Mouse (Mus musculus) lung, embryonic 14.5 days (tissue): Measurements from ENCODE around the gene Sgip1. TPM values are rescaled to one million over a fixed set of nuclear protein-coding genes. Genes with fewer than 3 reads are reported as not detected.

Experiments
- ATAC-seq: fragments of 200-750 bp; cut with Nextera tagmentation; 2 replicates; pipeline ENCODE4 v1.8.0; 2017; ENCODE audit warnings: mild to moderate bottlenecking, moderate TSS enrichment, moderate library complexity; ENCODE audit not compliant: insufficient read depth
- DNase-seq: peaks from one replicate; pipeline ENCODE4 v3.0.0-alpha.2; 2015
- H3K27ac ChIP-seq: fragments of 300-500 bp; sonication (generic); 2 replicates; pipeline ENCODE4 v1.5.1; 2014; ENCODE audit warnings: low read depth, mild to moderate bottlenecking, moderate library complexity
- H3K27me3 ChIP-seq: fragments of 300-500 bp; sonication (generic); 2 replicates; pipeline ENCODE4 v1.6.1; 2014; ENCODE audit warnings: low read length, control low read depth; ENCODE audit not compliant: insufficient read depth
- H3K36me3 ChIP-seq: fragments of 300-500 bp; sonication (generic); 2 replicates; pipeline ENCODE4 v1.6.1; 2014; ENCODE audit warnings: control low read depth; ENCODE audit not compliant: insufficient read depth
- H3K4me1 ChIP-seq: fragments of 300-500 bp; sonication (generic); 2 replicates; pipeline ENCODE4 v1.6.1; 2014; ENCODE audit warnings: antibody characterized with exemption, control low read depth; ENCODE audit not compliant: insufficient read depth
- H3K4me2 ChIP-seq: fragments of 300-500 bp; sonication (generic); 2 replicates; pipeline ENCODE4 v1.6.1; 2014; ENCODE audit warnings: mild to moderate bottlenecking
- H3K4me3 ChIP-seq: fragments of 300-500 bp; sonication (generic); 2 replicates; pipeline ENCODE4 v1.5.1; 2014; ENCODE audit warnings: low read depth, low read length
- H3K9ac ChIP-seq: fragments of 300-500 bp; sonication (generic); 2 replicates; pipeline ENCODE4 v1.6.1; 2014
- H3K9me3 ChIP-seq: fragments of 300-500 bp; sonication (generic); 2 replicates; pipeline ENCODE4 v1.6.1; 2016; ENCODE audit warnings: low read depth, low read length, control low read depth
- CTCF ChIP-seq: IDR thresholded peaks from 2 replicates; pipeline ENCODE4 v1.5.1; 2016; ENCODE audit warnings: antibody characterized with exemption, low read depth
- WGBS: fragments of 180-500 bp; shearing (Covaris S2); extraction: QIAGEN DNeasy Blood & Tissue Kit; methylation state at CpG from one replicate; pipeline ENCODE4 v1.1.7; 2014; 5-methylcytosine and 5-hydroxymethylcytosine counted together
- polyA plus RNA-seq: library from polyadenylated mRNA; unstranded; fragments of >200 nt; fragmentation: Nextera tagmentation; extraction: Ambion mirVana; gene quantifications from 2 replicates; pipeline ENCODE4 v1.2.1, GENCODE M21; 2014

Sgip1 gene
- polyA plus RNA-seq, 1 experiment from 2014 or later: 6.9 TPM

DNA sequence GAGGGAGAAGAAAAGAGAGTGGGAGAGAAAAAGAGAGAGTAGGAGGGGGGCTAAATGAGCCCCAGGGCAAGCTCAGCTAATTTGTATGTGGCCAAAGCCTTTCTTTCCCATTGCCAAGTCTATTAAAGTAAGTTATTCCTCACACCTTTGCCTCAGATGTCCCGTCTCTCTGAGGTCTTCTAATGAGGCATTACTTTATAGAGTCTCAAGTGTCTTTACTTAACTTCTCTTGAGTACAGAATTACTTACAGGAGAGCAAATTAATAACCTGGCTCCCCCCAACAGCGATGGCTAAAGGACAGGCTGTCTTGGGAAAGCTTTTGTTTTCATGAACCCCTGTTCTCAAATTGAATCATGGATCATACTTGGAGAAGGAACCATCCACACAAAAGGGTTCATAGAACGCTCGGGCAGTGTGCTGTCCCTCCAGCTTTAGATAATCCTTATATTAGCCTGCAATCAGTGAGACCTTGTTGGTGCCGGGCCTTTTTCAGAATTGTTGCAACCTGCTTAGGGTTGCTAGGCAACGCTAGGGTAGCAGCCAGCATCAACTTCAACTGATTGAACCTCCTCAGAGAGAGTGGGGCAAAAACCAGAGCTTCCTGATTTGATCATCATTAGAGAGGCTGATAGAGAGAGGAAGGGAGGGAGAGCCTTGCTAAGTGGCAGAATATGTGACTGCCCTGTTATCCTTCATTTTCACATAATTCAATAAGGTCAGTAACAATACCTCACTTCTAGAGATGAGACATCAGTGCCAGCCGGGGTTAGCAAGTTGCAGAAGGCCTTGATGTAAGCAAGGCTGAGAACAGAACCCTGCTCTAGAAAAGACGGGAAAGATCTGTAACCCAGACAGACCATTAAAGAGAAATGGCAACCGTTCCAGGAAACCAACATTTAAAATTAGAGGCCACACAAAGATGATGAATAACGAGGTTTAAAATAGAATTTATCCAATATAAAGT is 114.1 kb downstream of the Sgip1 start:
- WGBS: 74% methylated on average over 10 of the region's 10 CpGs
- Histone ChIP-seq H3K4me3 (no peak overlapping the region), H3K4me2 (no peak overlapping the region), H3K27me3 (no peaks in the 10 kb centered on the region), H3K9me3 (no peaks in the 10 kb centered on the region), H3K27ac (no peak overlapping the region), H3K9ac (no peak overlapping the region), H3K36me3 (no peaks in the 10 kb centered on the region), H3K4me1 (no peaks in the 10 kb centered on the region)
- TF ChIP-seq CTCF: no peak
- ATAC-seq (no peak), DNase-seq (no peak)

DNA sequence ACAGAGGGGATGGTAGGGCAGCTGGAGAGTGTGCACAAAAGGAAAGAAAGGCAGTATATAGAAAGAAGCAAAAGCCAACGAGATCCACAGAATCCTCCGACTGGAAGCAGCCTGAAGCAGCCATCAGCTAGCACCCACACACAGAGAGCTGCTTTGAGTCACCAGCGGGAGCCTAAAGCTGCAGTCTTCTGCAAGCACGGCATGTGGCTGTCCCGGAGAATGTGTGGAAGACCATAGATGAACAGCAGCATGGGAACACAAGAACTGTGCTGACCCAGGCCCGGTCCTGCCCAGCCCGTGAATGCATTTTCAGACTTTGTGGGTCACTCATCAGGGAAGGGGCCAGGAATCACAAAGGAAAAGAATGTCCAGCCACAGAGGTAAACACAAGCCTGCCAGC is 115.0 kb downstream of the Sgip1 start:
- WGBS: 48% methylated on average over 7 of the region's 7 CpGs
- H3K9me3 ChIP-seq: no peaks in the 10 kb centered on the region
- H3K4me1 ChIP-seq: no peaks in the 10 kb centered on the region
- ATAC-seq (no peak), DNase-seq (no peak)
- H3K4me2 ChIP-seq: no peak overlapping the region
- H3K27me3 ChIP-seq: no peaks in the 10 kb centered on the region
- no peak overlapping the region for H3K27ac ChIP-seq
- H3K36me3 ChIP-seq: no peaks in the 10 kb centered on the region
- H3K4me3 ChIP-seq: no peak overlapping the region
- H3K9ac ChIP-seq: no peak overlapping the region
- no peak for TF ChIP-seq CTCF

DNA sequence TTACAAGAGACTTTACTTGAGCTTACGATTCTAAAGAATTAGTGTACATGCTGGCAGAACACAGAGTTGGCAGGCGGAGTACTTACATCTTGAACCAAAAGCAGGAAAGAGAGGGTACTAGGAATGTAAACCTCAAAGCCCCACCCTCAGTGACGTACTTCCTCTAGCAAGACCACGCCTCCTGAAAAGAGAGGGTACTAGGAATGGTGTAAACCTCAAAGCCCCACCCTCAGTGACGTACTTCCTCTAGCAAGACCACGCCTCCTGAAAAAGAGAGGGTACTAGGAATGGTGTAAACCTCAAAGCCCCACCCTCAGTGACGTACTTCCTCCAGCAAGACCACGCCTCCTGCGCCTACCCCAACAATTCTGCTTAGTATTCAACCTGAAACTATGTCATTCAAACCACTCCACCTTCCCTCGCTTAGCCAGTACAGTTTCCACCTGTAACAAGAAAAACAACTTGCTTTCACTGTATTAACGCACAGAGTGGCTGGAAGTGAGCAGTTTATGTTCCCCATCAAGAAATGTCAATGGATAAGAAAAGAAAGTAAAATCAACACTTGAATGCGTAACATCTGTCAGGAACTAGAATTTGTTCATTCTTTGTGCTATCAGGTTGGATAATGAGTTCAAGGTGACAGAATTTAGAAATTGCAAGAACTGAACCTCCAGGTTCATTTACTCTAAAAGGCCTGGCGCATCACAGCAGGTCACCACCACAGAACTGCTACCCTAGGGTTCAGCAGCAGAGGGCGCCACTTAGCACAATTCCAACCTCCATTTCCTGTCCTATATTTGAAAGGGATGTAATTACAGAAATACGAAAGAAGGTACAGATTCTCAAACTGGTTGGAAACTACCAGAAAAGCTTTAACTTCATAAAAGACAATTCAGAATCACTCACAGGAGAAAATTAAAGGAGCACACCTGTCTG is 118.4 kb downstream of the Sgip1 start:
- H3K9ac ChIP-seq: no peak overlapping the region
- no peak overlapping the region for H3K4me2 ChIP-seq
- H3K4me3 ChIP-seq: no peak overlapping the region
- H3K4me1 ChIP-seq: no peaks in the 10 kb centered on the region
- no peak for ATAC-seq
- peak; percentile 21 for DNase-seq
- TF ChIP-seq CTCF: peak; percentile 41
- H3K36me3 ChIP-seq: no peaks in the 10 kb centered on the region
- 87% methylated on average over 15 of the region's 15 CpGs for WGBS
- no peaks in the 10 kb centered on the region for H3K9me3 ChIP-seq
- H3K27ac ChIP-seq: no peak overlapping the region
- no peaks in the 10 kb centered on the region for H3K27me3 ChIP-seq

DNA sequence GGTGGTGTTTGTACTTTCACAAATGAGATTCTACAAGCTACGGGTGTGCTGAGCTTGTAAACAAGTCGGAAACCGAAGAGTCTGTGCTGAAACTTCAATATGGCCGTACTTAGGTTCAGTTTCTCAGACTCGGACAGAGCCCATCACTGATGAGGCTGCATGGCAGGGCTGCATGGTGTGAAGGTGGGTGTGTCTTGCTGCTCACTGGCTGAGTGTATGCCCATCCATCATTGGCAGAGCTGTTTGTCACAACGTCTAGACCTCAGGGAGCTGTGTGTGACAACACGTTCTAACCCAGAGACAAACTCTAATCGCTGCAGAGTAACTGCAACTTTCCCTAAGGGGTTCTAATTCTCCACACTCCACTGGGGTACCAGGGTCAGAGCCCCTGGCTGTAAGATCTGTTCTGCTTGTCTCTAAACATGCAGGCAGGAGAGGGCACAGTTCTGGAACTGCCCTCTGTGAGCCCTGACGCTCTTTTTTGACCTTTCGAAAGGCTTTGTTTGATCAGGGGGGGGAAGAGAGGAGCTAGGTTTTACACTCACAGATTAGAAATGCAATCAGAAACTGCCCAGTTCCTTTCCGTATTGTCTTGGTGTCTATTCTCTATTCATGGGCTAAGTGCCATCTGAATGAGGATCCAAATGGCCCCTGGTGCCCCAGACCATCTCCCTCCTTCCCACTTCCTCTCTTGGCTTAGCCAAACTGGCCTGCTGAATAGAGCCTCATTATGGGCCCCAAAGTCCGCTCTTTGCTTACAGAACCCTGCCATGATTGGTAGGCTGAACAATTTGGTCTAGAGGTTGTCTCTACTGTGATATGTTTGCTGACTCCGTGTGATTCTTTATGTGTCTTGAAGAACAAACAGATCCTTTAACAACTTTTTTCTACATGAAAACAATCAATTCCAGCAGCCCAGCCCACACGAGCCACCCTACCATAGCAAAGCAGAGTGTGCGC is 121.9 kb downstream of the Sgip1 start:
- ATAC-seq: no peak
- no peak overlapping the region for H3K4me2 ChIP-seq
- no peak for DNase-seq
- H3K27ac ChIP-seq: no peak overlapping the region
- no peaks in the 10 kb centered on the region for H3K27me3 ChIP-seq
- no peak overlapping the region for H3K9ac ChIP-seq
- no peaks in the 10 kb centered on the region for H3K36me3 ChIP-seq
- no peak overlapping the region for H3K4me3 ChIP-seq
- no peaks in the 10 kb centered on the region for H3K9me3 ChIP-seq
- WGBS: 59% methylated on average over 15 of the region's 15 CpGs
- TF ChIP-seq CTCF: no peak
- no peaks in the 10 kb centered on the region for H3K4me1 ChIP-seq

DNA sequence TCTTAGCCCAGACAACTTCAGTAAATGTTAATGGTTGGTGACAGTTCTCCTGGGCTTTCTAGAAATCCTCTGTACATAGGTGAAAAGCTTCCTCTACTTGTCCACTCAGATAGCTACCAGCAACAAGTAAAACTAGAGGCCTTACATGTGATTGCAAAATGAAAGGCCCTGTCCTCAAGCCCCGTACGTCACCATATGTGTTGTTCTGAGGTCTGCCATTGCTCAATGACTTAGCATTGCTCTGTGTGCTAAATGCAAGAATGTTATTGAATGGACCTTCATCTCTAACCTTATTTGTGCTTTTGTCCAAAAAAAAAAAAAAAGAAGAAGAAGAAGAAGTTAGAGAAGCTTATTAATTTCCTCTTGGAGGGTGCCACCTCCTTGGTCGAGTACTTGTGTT is 125.4 kb downstream of the Sgip1 start:
- DNase-seq (no peak), ATAC-seq (no peak)
- no peak for TF ChIP-seq CTCF
- Histone ChIP-seq H3K27me3 (no peaks in the 10 kb centered on the region), H3K27ac (no peak overlapping the region), H3K9ac (no peak overlapping the region), H3K4me2 (no peak overlapping the region), H3K4me1 (no peaks in the 10 kb centered on the region), H3K4me3 (no peak overlapping the region), H3K9me3 (no peaks in the 10 kb centered on the region), H3K36me3 (no peaks in the 10 kb centered on the region)
- WGBS: 79% methylated on average over 3 of the region's 3 CpGs

DNA sequence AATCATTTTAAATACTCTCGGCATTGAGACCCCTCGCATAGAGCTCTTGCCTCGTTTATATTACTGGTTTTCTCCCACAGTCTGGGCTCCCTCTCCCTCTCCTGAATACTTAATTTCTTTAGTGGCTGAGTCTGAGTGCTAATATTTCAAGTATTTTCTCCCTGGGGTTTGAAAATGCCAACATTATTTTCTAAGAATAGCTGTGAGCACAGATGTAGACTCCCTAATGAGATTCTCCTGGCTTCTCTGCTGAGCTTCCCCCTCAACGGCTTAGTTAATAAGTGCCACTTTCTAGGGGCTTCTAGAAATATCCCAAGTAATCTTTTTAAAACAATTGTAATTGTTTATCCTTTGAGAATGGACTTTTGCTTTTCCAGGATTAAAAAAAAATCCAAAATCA is 130.2 kb downstream of the Sgip1 start:
- DNase-seq (no peak), ATAC-seq (no peak)
- Histone ChIP-seq H3K27ac (no peak overlapping the region), H3K4me1 (no peaks in the 10 kb centered on the region), H3K9ac (no peak overlapping the region), H3K9me3 (no peaks in the 10 kb centered on the region), H3K4me2 (no peak overlapping the region), H3K27me3 (no peaks in the 10 kb centered on the region), H3K4me3 (no peak overlapping the region), H3K36me3 (no peaks in the 10 kb centered on the region)
- TF ChIP-seq CTCF: no peak
- 65% methylated on average over 4 of the region's 4 CpGs for WGBS
